Mouse (Mus musculus) midbrain, embryonic 11.5 days (tissue): Measurements from ENCODE around the gene Pelp1. TPM values are rescaled to one million over a fixed set of nuclear protein-coding genes. Genes with fewer than 3 reads are reported as not detected.
A peak's percentile ranks its signal among the peaks of the same experiment; 100 is the strongest.
"Not testable (repeated sequence)": the region's sequence is repeated elsewhere in the genome, so short reads cannot be mapped to it uniquely, and the experiment has no call there.

Source experiments
- ATAC-seq: fragments of 200-750 bp; cut with Nextera tagmentation; 2 replicates; pipeline ENCODE4 v1.8.0; 2017; ENCODE audit warnings: moderate TSS enrichment, moderate library complexity; ENCODE audit not compliant: low FRiP score
- DNase-seq: peaks from one replicate; pipeline ENCODE4 v3.0.0; 2015; ENCODE audit warnings: low spot score; ENCODE audit errors: missing footprints
- H3K27ac ChIP-seq: fragments of 300-500 bp; sonication (generic); 2 replicates; pipeline ENCODE4 v1.5.1; 2014; ENCODE audit warnings: low read depth, low read length
- H3K27me3 ChIP-seq: fragments of 300-500 bp; sonication (generic); 2 replicates; pipeline ENCODE4 v1.6.1; 2014; ENCODE audit warnings: mild to moderate bottlenecking, low read length, moderate library complexity, mixed read lengths; ENCODE audit not compliant: control insufficient read depth, insufficient read depth
- H3K36me3 ChIP-seq: fragments of 300-500 bp; sonication (generic); 2 replicates; pipeline ENCODE4 v1.6.1; 2014; ENCODE audit warnings: mild to moderate bottlenecking, low read length, moderate library complexity, mixed read lengths; ENCODE audit not compliant: control insufficient read depth, insufficient read depth
- H3K4me1 ChIP-seq: fragments of 300-500 bp; sonication (generic); 2 replicates; pipeline ENCODE4 v1.6.1; 2014; ENCODE audit warnings: low read length; ENCODE audit not compliant: control insufficient read depth, insufficient read depth
- H3K4me2 ChIP-seq: fragments of 300-500 bp; sonication (generic); 2 replicates; pipeline ENCODE4 v1.6.1; 2014; ENCODE audit warnings: mild to moderate bottlenecking, moderate library complexity
- H3K4me3 ChIP-seq: fragments of 300-500 bp; sonication (generic); 2 replicates; pipeline ENCODE4 v1.5.1; 2014; ENCODE audit warnings: low read depth, low read length
- H3K9ac ChIP-seq: fragments of 300-500 bp; sonication (generic); 2 replicates; pipeline ENCODE4 v1.6.1; 2014; ENCODE audit warnings: low read length
- H3K9me3 ChIP-seq: fragments of 300-500 bp; sonication (generic); 2 replicates; pipeline ENCODE4 v1.6.1; 2016; ENCODE audit warnings: low read length; ENCODE audit not compliant: control insufficient read depth
- WGBS: fragments of 180-500 bp; shearing (Covaris S2); extraction: QIAGEN DNeasy Blood & Tissue Kit; methylation state at CpG from one replicate; pipeline ENCODE4 v1.1.7; 2014; 5-methylcytosine and 5-hydroxymethylcytosine counted together
- microRNA-seq: library from miRNA; unstranded; fragments of <30 nt; microRNA quantifications from one replicate; pipeline ENCODE4, GENCODE M21; 2017
- polyA plus RNA-seq: library from polyadenylated mRNA; unstranded; fragments of >200 nt; fragmentation: Nextera tagmentation; extraction: Ambion mirVana; gene quantifications from 2 replicates; pipeline ENCODE4 v1.2.1, GENCODE M21; 2014

The Pelp1 gene
- polyA plus RNA-seq, 1 experiment from 2014 or later = 33.7 TPM

- not testable (repeated sequence) for H3K27ac ChIP-seq, H3K4me3 ChIP-seq, H3K9ac ChIP-seq, H3K4me2 ChIP-seq, H3K36me3 ChIP-seq, H3K9me3 ChIP-seq, H3K4me1 ChIP-seq, DNase-seq, ATAC-seq, H3K27me3 ChIP-seq
- WGBS = 77% methylated on average over 2 of the region's 2 CpGs
Observed at GRCm38 (mm10) chr11:70368626-70369025, 41.2 kb downstream of the Pelp1 start.

GRCm38 (mm10) chr11:70367701-70368100 is 42.1 kb downstream of the Pelp1 start:
- H3K27me3 ChIP-seq, DNase-seq, H3K4me3 ChIP-seq, H3K4me2 ChIP-seq, H3K27ac ChIP-seq, H3K9me3 ChIP-seq, H3K4me1 ChIP-seq, H3K36me3 ChIP-seq, H3K9ac ChIP-seq, ATAC-seq: not testable (repeated sequence)
- WGBS = 82% methylated on average over 6 of the region's 6 CpGs

- peak; percentile 91 for DNase-seq
- H3K9me3 ChIP-seq = no peaks in the 10 kb centered on the region
- H3K4me2 ChIP-seq = peak within 1 kb of the TSS; percentile 61
- H3K4me3 ChIP-seq = peak within 1 kb of the TSS; percentile 31
- no peaks in the 10 kb centered on the region for H3K36me3 ChIP-seq
- H3K9ac ChIP-seq = peak within 1 kb of the TSS; percentile 15
- WGBS = 1% methylated on average over 19 of the region's 19 CpGs
- peaks cover 32% of the 10 kb centered on the region for H3K27me3 ChIP-seq
- no peak within 1 kb of the TSS for H3K27ac ChIP-seq
- no peak for ATAC-seq
- peaks cover 6% of the 10 kb centered on the region for H3K4me1 ChIP-seq
Observed at GRCm38 (mm10) chr11:70351868-70352267, 58.0 kb downstream of the Pelp1 start, which contains the start of gene Alox15. Gene Alox15, minus strand, starts transcription at chr11:70352031.

- H3K4me3 ChIP-seq = no peak overlapping the region
- H3K4me2 ChIP-seq = no peak overlapping the region
- H3K36me3 ChIP-seq = no peaks in the 10 kb centered on the region
- peaks cover 6% of the 10 kb centered on the region for H3K4me1 ChIP-seq
- ATAC-seq = no peak
- H3K9me3 ChIP-seq = no peaks in the 10 kb centered on the region
- H3K9ac ChIP-seq = no peak overlapping the region
- DNase-seq = no peak
- WGBS = 90% methylated on average over 9 of the region's 9 CpGs
- peaks cover 32% of the 10 kb centered on the region for H3K27me3 ChIP-seq
- H3K27ac ChIP-seq = no peak overlapping the region
Observed at GRCm38 (mm10) chr11:70348630-70349029, 61.2 kb downstream of the Pelp1 start.

GRCm38 (mm10) chr11:70347861-70348260 is 62.0 kb downstream of the Pelp1 start:
- 83% methylated on average over 10 of the region's 10 CpGs for WGBS
- ATAC-seq (no peak), DNase-seq (no peak)
- no peak overlapping the region for H3K9ac ChIP-seq
- H3K36me3 ChIP-seq = no peaks in the 10 kb centered on the region
- H3K27me3 ChIP-seq = peaks cover 26% of the 10 kb centered on the region
- H3K4me2 ChIP-seq = no peak overlapping the region
- H3K9me3 ChIP-seq = no peaks in the 10 kb centered on the region
- no peak overlapping the region for H3K4me3 ChIP-seq
- no peak overlapping the region for H3K27ac ChIP-seq
- H3K4me1 ChIP-seq = peaks cover 6% of the 10 kb centered on the region

- 90% methylated on average over 8 of the region's 8 CpGs for WGBS
Observed at GRCm38 (mm10) chr11:70345546-70345945, 64.3 kb downstream of the Pelp1 start.

GRCm38 (mm10) chr11:70345061-70345460 is 64.8 kb downstream of the Pelp1 start:
- Histone ChIP-seq H3K4me1 (no peaks in the 10 kb centered on the region), H3K9me3 (no peaks in the 10 kb centered on the region), H3K9ac (no peak overlapping the region), H3K4me3 (no peak overlapping the region), H3K36me3 (no peaks in the 10 kb centered on the region), H3K27me3 (no peaks in the 10 kb centered on the region), H3K4me2 (no peak overlapping the region), H3K27ac (no peak overlapping the region)
- ATAC-seq = no peak
- WGBS = 79% methylated on average over 10 of the region's 10 CpGs
- no peak for DNase-seq

More at GRCm38 (mm10) chr11:70345546-70345945, 64.3 kb downstream of the Pelp1 start:
- H3K4me2 ChIP-seq = no peak overlapping the region
- no peak for DNase-seq
- H3K4me3 ChIP-seq = no peak overlapping the region
- H3K4me1 ChIP-seq = no peaks in the 10 kb centered on the region
- no peak overlapping the region for H3K27ac ChIP-seq
- H3K9me3 ChIP-seq = no peaks in the 10 kb centered on the region
- H3K27me3 ChIP-seq = peaks cover 4% of the 10 kb centered on the region; the same call in 1 of the 2 replicates
- no peak for ATAC-seq
- no peaks in the 10 kb centered on the region for H3K36me3 ChIP-seq
- no peak overlapping the region for H3K9ac ChIP-seq

Small RNAs within 50 kb of the gene (microRNA-seq; reads per million reads assigned to microRNA genes)
- 2.1 reads per million, percentile 4 among the genes with 10 or more reads in this experiment for gene Mir7115

Other genes with a start within 250 kb of the Pelp1 start
- gene Slc16a11, start 197.3 kb downstream of the Pelp1 start, polyA plus RNA-seq = 0.19 and 0.30 TPM in 2 replicates
- 14.9 and 15.8 TPM in 2 replicates for gene Slc16a13, start 189.0 kb downstream of the Pelp1 start, polyA plus RNA-seq
- 4.9 and 5.4 TPM in 2 replicates for gene Bcl6b, start 180.2 kb downstream of the Pelp1 start, polyA plus RNA-seq
- gene 0610010K14Rik, start 172.1 kb downstream of the Pelp1 start, polyA plus RNA-seq = 226 and 232 TPM in 2 replicates
- gene Gm21988, start 170.2 kb downstream of the Pelp1 start, polyA plus RNA-seq = 9.7 and 12.1 TPM in 2 replicates
- gene Rnasek, start 170.2 kb downstream of the Pelp1 start, polyA plus RNA-seq = 126 and 127 TPM in 2 replicates
- gene Alox12, start 154.7 kb downstream of the Pelp1 start, polyA plus RNA-seq = 3.2 and 3.4 TPM in 2 replicates
- gene Alox12e, start 87.4 kb downstream of the Pelp1 start, polyA plus RNA-seq = 0.21 TPM in 1 of 2 replicates, not detected in the other
- gene Alox15, start 58.0 kb downstream of the Pelp1 start, polyA plus RNA-seq = 0.12 and 0.14 TPM in 2 replicates
- gene Arrb2, start 22.6 kb upstream of the Pelp1 start, polyA plus RNA-seq = 28.9 and 31.3 TPM in 2 replicates
- gene Med11, start 41.9 kb upstream of the Pelp1 start, polyA plus RNA-seq = 37.7 and 42.1 TPM in 2 replicates
- gene Zmynd15, start 49.4 kb upstream of the Pelp1 start, polyA plus RNA-seq = 0.18 and 0.26 TPM in 2 replicates
- 0.50 and 0.82 TPM in 2 replicates for gene Cxcl16, start 50.0 kb upstream of the Pelp1 start, polyA plus RNA-seq
- not detected in 2 replicates for gene Tm4sf5, start 95.2 kb upstream of the Pelp1 start, polyA plus RNA-seq
- 0.42 TPM in 1 of 2 replicates, not detected in the other for gene Vmo1, start 104.6 kb upstream of the Pelp1 start, polyA plus RNA-seq
- gene Gltpd2, start 109.2 kb upstream of the Pelp1 start, polyA plus RNA-seq = 0.18 and 0.22 TPM in 2 replicates
- gene Psmb6, start 115.3 kb upstream of the Pelp1 start, polyA plus RNA-seq = 826 and 909 TPM in 2 replicates
- gene Gm40193, start 122.9 kb upstream of the Pelp1 start, polyA plus RNA-seq = not detected in 2 replicates
- gene Pld2, start 130.0 kb upstream of the Pelp1 start, polyA plus RNA-seq = 3.5 and 4.0 TPM in 2 replicates
- 12.3 and 12.9 TPM in 2 replicates for gene Mink1, start 152.8 kb upstream of the Pelp1 start, polyA plus RNA-seq
- not detected in 2 replicates for gene 4930544D05Rik, start 205.8 kb upstream of the Pelp1 start, polyA plus RNA-seq
- not detected in 2 replicates for gene Chrne, start 209.2 kb upstream of the Pelp1 start, polyA plus RNA-seq
- 0.61 and 0.81 TPM in 2 replicates for gene Gp1ba, start 229.1 kb upstream of the Pelp1 start, polyA plus RNA-seq
- gene Rnf167, start 237.2 kb upstream of the Pelp1 start, polyA plus RNA-seq = 87.0 and 87.9 TPM in 2 replicates
- 134 and 142 TPM in 2 replicates for gene Slc25a11, start 237.4 kb upstream of the Pelp1 start, polyA plus RNA-seq
- gene Pfn1, start 244.6 kb upstream of the Pelp1 start, polyA plus RNA-seq = 1,303 and 1,326 TPM in 2 replicates
- 13.8 and 14.3 TPM in 2 replicates for gene Eno3, start 247.2 kb upstream of the Pelp1 start, polyA plus RNA-seq